Comparison of ENCODE assay signal across 24 mouse cellular contexts in genomic region chr8:114052426-114052825, GRCm38 (mm10).
DNase-seq lines count a peak whose midpoint lies in the region; ATAC-seq and TF ChIP-seq lines count a peak whose summit lies in the region.
"Had no signal": no experiment of that assay in that cellular context is flagged by ENCODE, and none has a peak within 500 bp of the region (broad histone marks: within the 10 kb centered on the region; RNA-seq: fewer than 3 reads in every experiment).

No protein-coding gene starts in this region.

- intact Hi-C loops in gastrocnemius, postnatal 36 days (cut with DNase I) = no loop called here

- no peaks in the 10 kb centered on the region for H3K27me3 ChIP-seq in kidney, postnatal 0 days (ENCODE audit: insufficient read depth, low read length)
- H3K27me3 ChIP-seq in forebrain, embryonic 12.5 days = no peaks in the 10 kb centered on the region
- no peaks in the 10 kb centered on the region for H3K27me3 ChIP-seq in forebrain, embryonic 14.5 days (replicated peaks; ENCODE audit: control insufficient read depth, insufficient read depth, low read length)
- H3K27me3 ChIP-seq: embryonic facial prominence, embryonic 15.5 days; forebrain, embryonic 15.5 days; hindbrain, embryonic 12.5 days; hindbrain, embryonic 15.5 days had no signal

- no peak overlapping the region for H3K4me2 ChIP-seq in kidney, postnatal 0 days (ENCODE audit: low read length)
- H3K4me2 ChIP-seq in forebrain, embryonic 12.5 days = no peak overlapping the region
- H3K4me2 ChIP-seq in forebrain, embryonic 14.5 days (ENCODE audit: low read length) = no peak overlapping the region
- H3K4me2 ChIP-seq: embryonic facial prominence, embryonic 15.5 days; forebrain, embryonic 15.5 days; heart, embryonic 11.5 days; hindbrain, embryonic 12.5 days; hindbrain, embryonic 15.5 days had no signal

- no peaks in the 10 kb centered on the region for H3K36me3 ChIP-seq in kidney, postnatal 0 days (ENCODE audit: insufficient read depth, low read length)
- no peaks in the 10 kb centered on the region for H3K36me3 ChIP-seq in forebrain, embryonic 12.5 days (replicated peaks)
- no peaks in the 10 kb centered on the region for H3K36me3 ChIP-seq in forebrain, embryonic 14.5 days (ENCODE audit: control insufficient read depth, insufficient read depth, low read length)
- H3K36me3 ChIP-seq: embryonic facial prominence, embryonic 15.5 days; forebrain, embryonic 10.5 days; forebrain, embryonic 15.5 days; hindbrain, embryonic 12.5 days; hindbrain, embryonic 15.5 days had no signal

- peak; percentile 5 for DNase-seq in kidney, postnatal 0 days (ENCODE audit: low spot score)
- DNase-seq in kidney, postnatal 14 days = no peak
- peak; percentile 39 for DNase-seq in 3134 (ENCODE audit: extremely low read depth, insufficient read length, low spot score)
- peak; percentile 70 for DNase-seq in Muller cell, postnatal 12 days (ENCODE audit: inconsistent ontology term)
- no peak for DNase-seq in gastrocnemius, postnatal 36 days
- no peak for DNase-seq in forebrain, embryonic 14.5 days (ENCODE audit: low spot score)
- DNase-seq: adrenal gland, adult 2 months; adrenal gland, postnatal 14 days; cerebellum, adult 11 months; cerebellum, adult 2 months; cerebellum, adult 9-11 months; cerebellum, postnatal 25 days; gastrocnemius, postnatal 25 days; heart, adult 2 months had no signal

- no peak overlapping the region for H3K4me3 ChIP-seq in kidney, postnatal 0 days (replicated peaks; ENCODE audit: low read depth, low read length)
- no peak overlapping the region for H3K4me3 ChIP-seq in embryonic fibroblast, embryonic 13.5 days (ENCODE audit: insufficient read depth, low read length)
- no peak overlapping the region for H3K4me3 ChIP-seq in forebrain, embryonic 12.5 days (replicated peaks)
- H3K4me3 ChIP-seq in forebrain, embryonic 14.5 days (ENCODE audit: low read depth, low read length) = no peak overlapping the region
- H3K4me3 ChIP-seq: embryonic facial prominence, embryonic 15.5 days; erythroblast, embryonic 14.5 days; forebrain, embryonic 10.5 days; forebrain, embryonic 15.5 days; heart, adult 2 months; hindbrain, embryonic 12.5 days; hindbrain, embryonic 15.5 days had no signal

- 59% methylated on average over 8 of the region's 8 CpGs for WGBS in kidney, postnatal 0 days
- 87% methylated on average over 8 of the region's 8 CpGs for WGBS in forebrain, embryonic 12.5 days
- 88% methylated on average over 8 of the region's 8 CpGs for WGBS in forebrain, embryonic 14.5 days

- H3K9ac ChIP-seq in kidney, postnatal 0 days (ENCODE audit: low read depth, low read length) = no peak overlapping the region
- H3K9ac ChIP-seq in forebrain, embryonic 12.5 days = no peak overlapping the region
- no peak overlapping the region for H3K9ac ChIP-seq in forebrain, embryonic 14.5 days (ENCODE audit: low read length)
- H3K9ac ChIP-seq: embryonic facial prominence, embryonic 15.5 days; forebrain, embryonic 15.5 days; hindbrain, embryonic 12.5 days; hindbrain, embryonic 15.5 days had no signal

- no peak overlapping the region for H3K27ac ChIP-seq in kidney, postnatal 0 days
- peak overlapping the region; percentile 43 for H3K27ac ChIP-seq in embryonic fibroblast, embryonic 13.5 days (ENCODE audit: insufficient read depth, low read length)
- no peak overlapping the region for H3K27ac ChIP-seq in forebrain, embryonic 12.5 days
- no peak overlapping the region for H3K27ac ChIP-seq in forebrain, embryonic 14.5 days (ENCODE audit: low read depth, low read length)
- H3K27ac ChIP-seq: embryonic facial prominence, embryonic 15.5 days; forebrain, embryonic 10.5 days; forebrain, embryonic 15.5 days; heart, adult 2 months; hindbrain, embryonic 12.5 days; hindbrain, embryonic 15.5 days had no signal

- no peak for TF ChIP-seq POLR2A in embryonic fibroblast, embryonic 13.5 days (IDR thresholded peaks at IDR 0.05; ENCODE audit: low read depth, low read length)

- ATAC-seq in kidney, postnatal 0 days (replicated peaks; ENCODE audit: low FRiP score, low read depth) = no peak
- ATAC-seq in forebrain, embryonic 12.5 days (ENCODE audit: low FRiP score) = no peak
- no peak for ATAC-seq in forebrain, embryonic 14.5 days
- ATAC-seq: forebrain, embryonic 15.5 days; intestine, postnatal 0 days had no signal

- no peaks in the 10 kb centered on the region for H3K4me1 ChIP-seq in kidney, postnatal 0 days (replicated peaks; ENCODE audit: insufficient read depth, low read length)
- H3K4me1 ChIP-seq in embryonic fibroblast, embryonic 13.5 days (ENCODE audit: control insufficient read depth, insufficient read depth, low read length) = peaks cover 6% of the 10 kb centered on the region
- H3K4me1 ChIP-seq in forebrain, embryonic 12.5 days = no peaks in the 10 kb centered on the region
- H3K4me1 ChIP-seq in forebrain, embryonic 14.5 days (ENCODE audit: control insufficient read depth, insufficient read depth, low read length) = no peaks in the 10 kb centered on the region
- H3K4me1 ChIP-seq: embryonic facial prominence, embryonic 15.5 days; forebrain, embryonic 10.5 days; forebrain, embryonic 15.5 days; hindbrain, embryonic 12.5 days; hindbrain, embryonic 15.5 days had no signal

- H3K9me3 ChIP-seq in kidney, postnatal 0 days (replicated peaks; ENCODE audit: low read length) = no peaks in the 10 kb centered on the region
- no peaks in the 10 kb centered on the region for H3K9me3 ChIP-seq in forebrain, embryonic 12.5 days
- H3K9me3 ChIP-seq in forebrain, embryonic 14.5 days (replicated peaks; ENCODE audit: control insufficient read depth, low read length) = no peaks in the 10 kb centered on the region
- H3K9me3 ChIP-seq: embryonic facial prominence, embryonic 15.5 days; forebrain, embryonic 10.5 days; forebrain, embryonic 15.5 days; hindbrain, embryonic 12.5 days; hindbrain, embryonic 15.5 days had no signal

- TF ChIP-seq CTCF in kidney, postnatal 0 days (IDR thresholded peaks at IDR 0.05; ENCODE audit: low read depth) = no peak
- no peak for TF ChIP-seq CTCF in embryonic fibroblast, embryonic 13.5 days (IDR thresholded peaks at IDR 0.05; ENCODE audit: borderline replicate concordance, insufficient read depth, low read length)

Comparison
In these comparisons a context has a peak if more than half of its experiments do, and no peak if none do; other contexts are left out.
1. DNase-seq: peak in kidney, postnatal 0 days (single experiment), 3134 (single experiment) and Muller cell, postnatal 12 days (single experiment); none in kidney, postnatal 14 days (single experiment), gastrocnemius, postnatal 36 days (0 of 2) and forebrain, embryonic 14.5 days (single experiment).